Mouse (Mus musculus) heart, embryonic 15.5 days (tissue): ENCODE results near the gene Atp13a2. TPM values are rescaled to one million over a fixed set of nuclear protein-coding genes. Genes with fewer than 3 reads are reported as not detected.

Experiments used
- ATAC-seq: fragments of 200-750 bp; cut with Nextera tagmentation; replicated peaks from 2 replicates; pipeline ENCODE4 v1.8.0; 2017; ENCODE audit warnings: low read depth, moderate TSS enrichment; ENCODE audit not compliant: insufficient number of reproducible peaks, insufficient read depth, low FRiP score
- H3K27ac ChIP-seq: fragments of 300-500 bp; sonication (generic); 2 replicates; pipeline ENCODE4 v1.5.1; 2015; ENCODE audit warnings: mild to moderate bottlenecking, inconsistent platforms
- H3K27me3 ChIP-seq: fragments of 300-500 bp; sonication (generic); 2 replicates; pipeline ENCODE4 v1.6.1; 2015; ENCODE audit warnings: inconsistent platforms
- H3K36me3 ChIP-seq: fragments of 300-500 bp; sonication (generic); 2 replicates; pipeline ENCODE4 v1.6.1; 2015; ENCODE audit warnings: mild to moderate bottlenecking, inconsistent platforms
- H3K4me1 ChIP-seq: fragments of 300-500 bp; sonication (generic); replicated peaks from 2 replicates; pipeline ENCODE4 v1.6.1; 2015; ENCODE audit warnings: inconsistent platforms
- H3K4me2 ChIP-seq: fragments of 300-500 bp; sonication (generic); 2 replicates; pipeline ENCODE4 v1.6.1; 2015; ENCODE audit warnings: inconsistent platforms, mild to moderate bottlenecking, moderate library complexity
- H3K4me3 ChIP-seq: fragments of 300-500 bp; sonication (generic); 2 replicates; pipeline ENCODE4 v1.5.1; 2015; ENCODE audit warnings: mild to moderate bottlenecking, inconsistent platforms
- H3K9ac ChIP-seq: fragments of 300-500 bp; sonication (generic); 2 replicates; pipeline ENCODE4 v1.6.1; 2015; ENCODE audit warnings: mild to moderate bottlenecking, inconsistent platforms
- H3K9me3 ChIP-seq: fragments of 300-500 bp; sonication (generic); replicated peaks from 2 replicates; pipeline ENCODE4 v1.6.1; 2016; ENCODE audit warnings: inconsistent platforms
- WGBS: fragments of 180-500 bp; shearing (Covaris S2); methylation state at CpG from one replicate; pipeline ENCODE4 v1.1.7; 2015; ENCODE audit warnings: mixed read lengths; 5-methylcytosine and 5-hydroxymethylcytosine counted together
- polyA plus RNA-seq: library from polyadenylated mRNA; unstranded; fragments of >200 nt; fragmentation: Nextera tagmentation; extraction: Ambion mirVana; gene quantifications from 2 replicates; pipeline ENCODE4 v1.2.1, GENCODE M21; 2015

Atp13a2 gene
- polyA plus RNA-seq, 1 experiment from 2014 or later: 23.4 TPM

- peaks cover 33% of the 10 kb centered on the region for H3K36me3 ChIP-seq
- H3K9ac ChIP-seq: no peak overlapping the region
- H3K9me3 ChIP-seq: no peaks in the 10 kb centered on the region
- H3K27ac ChIP-seq: no peak overlapping the region
- H3K4me1 ChIP-seq: peaks cover 34% of the 10 kb centered on the region
- no peak overlapping the region for H3K4me3 ChIP-seq
- peak; percentile 12; the same call in 1 of the 2 replicates for ATAC-seq
- H3K27me3 ChIP-seq: no peaks in the 10 kb centered on the region
- WGBS: 66% methylated on average over 8 of the region's 8 CpGs
- no peak overlapping the region for H3K4me2 ChIP-seq
These were observed 21.4 kb downstream of the Atp13a2 start for GRCm38 (mm10) chr4:141008028-141008427.

DNA sequence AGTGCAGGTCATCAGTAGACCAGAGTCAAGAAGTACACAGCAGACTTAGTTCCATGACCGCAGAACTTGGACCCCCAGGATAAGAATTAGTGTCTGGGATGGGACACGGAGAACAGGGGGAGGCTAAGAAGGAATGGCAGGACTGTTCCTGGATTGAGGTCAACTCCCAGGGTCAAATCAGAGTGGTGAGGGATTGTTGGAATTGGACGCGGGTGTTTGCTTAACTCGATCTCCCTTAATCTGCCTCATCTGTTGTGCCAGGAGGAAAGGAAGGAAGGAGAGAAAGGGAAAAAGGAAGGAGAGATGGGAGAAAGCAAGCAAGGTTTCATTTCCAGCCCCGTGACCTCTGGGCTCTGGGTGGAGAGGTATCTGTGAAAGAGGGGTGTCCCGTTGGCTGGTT, 23.4 kb downstream of the Atp13a2 start, which contains the start of gene Mfap2:
Gene Mfap2, plus strand, starts transcription at position 301 of the 400 bp plus-strand sequence.
- peak within 1 kb of the TSS; percentile 71 for H3K9ac ChIP-seq
- no peak for ATAC-seq
- 25% methylated on average over 7 of the region's 7 CpGs for WGBS
- peaks cover 41% of the 10 kb centered on the region for H3K4me1 ChIP-seq
- H3K27ac ChIP-seq: peak within 1 kb of the TSS; percentile 77
- H3K27me3 ChIP-seq: no peaks in the 10 kb centered on the region
- H3K9me3 ChIP-seq: no peaks in the 10 kb centered on the region
- peak within 1 kb of the TSS; percentile 70 for H3K4me3 ChIP-seq
- H3K4me2 ChIP-seq: peak within 1 kb of the TSS; percentile 84
- H3K36me3 ChIP-seq: peaks cover 21% of the 10 kb centered on the region

GRCm38 (mm10) chr4:141010526-141010925, 23.9 kb downstream of the Atp13a2 start:
- Histone ChIP-seq H3K27ac (peak overlapping the region; percentile 77), H3K4me1 (peaks cover 45% of the 10 kb centered on the region), H3K36me3 (peaks cover 24% of the 10 kb centered on the region), H3K4me3 (peak overlapping the region; percentile 70), H3K27me3 (no peaks in the 10 kb centered on the region), H3K4me2 (peak overlapping the region; percentile 84), H3K9ac (peak overlapping the region; percentile 71), H3K9me3 (no peaks in the 10 kb centered on the region)
- peak; percentile 71 for ATAC-seq
- under 1% methylated on average over 26 of the region's 26 CpGs for WGBS

DNA sequence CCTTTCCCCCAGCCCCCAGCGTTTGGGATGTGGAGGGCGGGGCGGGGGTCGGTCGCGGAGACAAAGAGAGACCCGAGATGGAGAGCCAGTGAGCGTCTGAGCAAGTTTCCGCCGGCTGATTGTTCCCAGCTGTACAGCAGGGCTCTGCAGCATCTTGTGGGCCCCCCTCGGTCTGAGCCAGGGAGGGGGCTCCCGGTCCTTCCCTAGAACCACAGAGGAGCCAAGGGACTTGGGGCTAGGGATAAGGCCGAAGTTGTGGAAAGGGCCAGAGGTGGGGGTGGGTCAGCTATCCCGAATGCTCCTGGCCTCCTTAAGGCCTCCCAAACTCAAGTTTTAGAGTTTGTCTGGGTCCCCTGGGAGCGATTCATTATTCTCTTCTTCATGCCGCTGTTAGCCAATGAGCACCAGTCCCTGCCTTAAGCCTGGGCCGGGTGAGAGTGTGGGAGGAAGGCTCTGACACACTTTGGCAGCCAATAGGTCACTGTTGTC, 24.3 kb downstream of the Atp13a2 start:
- Histone ChIP-seq H3K36me3 (peaks cover 29% of the 10 kb centered on the region), H3K27me3 (no peaks in the 10 kb centered on the region), H3K27ac (peak overlapping the region; percentile 77), H3K9ac (peak overlapping the region; percentile 71), H3K4me1 (peaks cover 50% of the 10 kb centered on the region), H3K9me3 (no peaks in the 10 kb centered on the region), H3K4me3 (peak overlapping the region; percentile 70), H3K4me2 (peak overlapping the region; percentile 84)
- 0 out of 2 replicates have a peak, but pooled peaks have one; percentile 11 for ATAC-seq
- 2% methylated on average over 17 of the region's 17 CpGs for WGBS

GRCm38 (mm10) chr4:141011556-141012328, 25.1 kb downstream of the Atp13a2 start:
- Histone ChIP-seq H3K27ac (peak overlapping the region; percentile 77), H3K4me1 (peaks cover 57% of the 10 kb centered on the region), H3K9me3 (no peaks in the 10 kb centered on the region), H3K9ac (peak overlapping the region; percentile 71; the same call in 1 of the 2 replicates), H3K4me3 (peak overlapping the region; percentile 70), H3K36me3 (peaks cover 30% of the 10 kb centered on the region), H3K27me3 (no peaks in the 10 kb centered on the region), H3K4me2 (peak overlapping the region; percentile 84)
- WGBS: 50% methylated on average over 14 of the region's 14 CpGs
- ATAC-seq: peak; percentile 19; the same call in 1 of the 2 replicates

- no peak overlapping the region for H3K9ac ChIP-seq
- peaks cover 25% of the 10 kb centered on the region; the same call in 1 of the 2 replicates for H3K36me3 ChIP-seq
- WGBS: 80% methylated on average over 10 of the region's 10 CpGs
- no peak overlapping the region for H3K4me3 ChIP-seq
- H3K4me2 ChIP-seq: peak overlapping the region; percentile 84; the same call in 1 of the 2 replicates
- H3K27me3 ChIP-seq: no peaks in the 10 kb centered on the region
- H3K27ac ChIP-seq: no peak overlapping the region; the same call in 1 of the 2 replicates
- peaks cover 66% of the 10 kb centered on the region for H3K4me1 ChIP-seq
- H3K9me3 ChIP-seq: no peaks in the 10 kb centered on the region
- no peak for ATAC-seq
These were observed 25.9 kb downstream of the Atp13a2 start for GRCm38 (mm10) chr4:141012558-141012957.

- no peak overlapping the region for H3K9ac ChIP-seq
- H3K36me3 ChIP-seq: peaks cover 22% of the 10 kb centered on the region; the same call in 1 of the 2 replicates
- no peak overlapping the region for H3K4me2 ChIP-seq
- H3K27ac ChIP-seq: no peak overlapping the region
- 65% methylated on average over 8 of the region's 8 CpGs for WGBS
- no peaks in the 10 kb centered on the region for H3K9me3 ChIP-seq
- H3K4me1 ChIP-seq: peaks cover 70% of the 10 kb centered on the region
- no peaks in the 10 kb centered on the region for H3K27me3 ChIP-seq
- no peak for ATAC-seq
- no peak overlapping the region for H3K4me3 ChIP-seq
These were observed 27.4 kb downstream of the Atp13a2 start for GRCm38 (mm10) chr4:141014114-141014513.

GRCm38 (mm10) chr4:141014856-141015255, 28.2 kb downstream of the Atp13a2 start:
- no peaks in the 10 kb centered on the region for H3K27me3 ChIP-seq
- no peak for ATAC-seq
- no peak overlapping the region for H3K4me2 ChIP-seq
- WGBS: 92% methylated on average over 11 of the region's 11 CpGs
- no peaks in the 10 kb centered on the region for H3K9me3 ChIP-seq
- H3K9ac ChIP-seq: no peak overlapping the region
- H3K27ac ChIP-seq: no peak overlapping the region
- peaks cover 22% of the 10 kb centered on the region; the same call in 1 of the 2 replicates for H3K36me3 ChIP-seq
- H3K4me3 ChIP-seq: no peak overlapping the region
- H3K4me1 ChIP-seq: peaks cover 74% of the 10 kb centered on the region

DNA sequence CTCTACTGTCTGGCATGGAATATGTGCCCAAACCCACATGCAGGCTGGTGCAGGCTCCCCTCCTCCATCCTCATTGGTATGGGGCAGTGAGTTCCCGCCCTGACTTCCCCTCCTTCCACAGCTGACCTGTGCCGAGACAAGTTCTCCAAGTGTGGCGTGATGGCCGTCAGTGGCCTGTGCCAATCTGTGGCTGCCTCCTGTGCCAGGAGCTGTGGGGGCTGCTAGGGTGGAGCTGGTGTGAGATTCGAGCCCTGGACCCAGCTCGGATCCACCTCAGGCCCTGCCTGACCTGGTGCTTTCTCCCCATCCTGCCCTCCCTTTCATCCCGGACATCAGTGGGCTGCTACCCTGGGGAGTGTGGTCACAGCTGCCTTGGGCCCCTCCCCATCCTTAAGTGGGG, 28.7 kb downstream of the Atp13a2 start:
- no peak overlapping the region for H3K4me2 ChIP-seq
- no peak for ATAC-seq
- peaks cover 74% of the 10 kb centered on the region for H3K4me1 ChIP-seq
- no peaks in the 10 kb centered on the region for H3K9me3 ChIP-seq
- H3K27ac ChIP-seq: no peak overlapping the region
- H3K36me3 ChIP-seq: peaks cover 22% of the 10 kb centered on the region; the same call in 1 of the 2 replicates
- H3K4me3 ChIP-seq: no peak overlapping the region
- no peak overlapping the region for H3K9ac ChIP-seq
- no peaks in the 10 kb centered on the region for H3K27me3 ChIP-seq
- 59% methylated on average over 7 of the region's 7 CpGs for WGBS

- H3K4me2 ChIP-seq: no peak overlapping the region
- H3K9me3 ChIP-seq: no peaks in the 10 kb centered on the region
- peaks cover 76% of the 10 kb centered on the region for H3K4me1 ChIP-seq
- 44% methylated on average over 9 of the region's 9 CpGs for WGBS
- ATAC-seq: no peak
- no peaks in the 10 kb centered on the region for H3K27me3 ChIP-seq
- peak overlapping the region; percentile 49 for H3K27ac ChIP-seq
- no peak overlapping the region for H3K9ac ChIP-seq
- H3K36me3 ChIP-seq: peaks cover 22% of the 10 kb centered on the region; the same call in 1 of the 2 replicates
- H3K4me3 ChIP-seq: no peak overlapping the region
These were observed 29.6 kb downstream of the Atp13a2 start for GRCm38 (mm10) chr4:141016311-141016710.

DNA sequence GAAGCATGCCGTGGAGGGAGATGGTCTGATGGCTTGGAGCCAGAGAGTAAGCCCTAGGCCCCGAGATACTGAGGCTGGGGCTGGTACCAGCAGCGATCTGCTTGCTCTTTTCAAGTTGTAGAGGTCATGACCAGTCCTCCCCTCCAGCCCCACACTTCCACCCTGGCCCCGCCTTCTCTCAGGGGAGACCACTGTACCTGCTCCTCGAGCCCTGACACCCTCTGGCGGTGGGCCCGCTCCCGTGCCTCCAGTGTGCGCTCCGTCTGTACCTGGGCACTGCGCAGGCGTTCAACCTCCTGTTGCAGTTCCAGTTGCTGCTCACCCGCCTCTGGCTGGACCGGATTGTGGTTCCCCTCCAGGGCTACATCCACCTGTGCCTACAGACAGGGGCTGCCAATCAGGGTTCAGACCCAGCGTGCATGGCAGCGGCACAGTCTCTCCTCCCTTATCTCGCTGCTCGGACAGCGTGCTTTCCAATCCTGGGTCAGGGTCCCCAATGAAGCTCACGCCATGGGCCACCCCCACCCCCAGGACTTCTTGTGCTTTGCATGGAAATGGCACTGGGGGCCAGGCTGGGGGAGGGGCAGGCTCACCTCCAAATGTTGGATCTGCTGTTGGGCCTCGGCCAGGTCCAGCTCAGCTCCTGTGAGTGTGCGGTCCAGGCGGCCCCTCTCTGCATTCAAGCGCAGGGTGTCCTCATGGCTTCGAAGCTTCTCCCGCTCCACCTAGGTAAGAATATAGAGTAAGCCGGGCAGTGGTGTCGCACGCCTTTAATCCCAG, 31.2 kb downstream of the Atp13a2 start:
- H3K4me3 ChIP-seq: no peak overlapping the region
- H3K27me3 ChIP-seq: no peaks in the 10 kb centered on the region
- H3K27ac ChIP-seq: no peak overlapping the region; the same call in 1 of the 2 replicates
- H3K4me2 ChIP-seq: no peak overlapping the region
- no peak for ATAC-seq
- H3K9me3 ChIP-seq: no peaks in the 10 kb centered on the region
- no peak overlapping the region for H3K9ac ChIP-seq
- WGBS: 75% methylated on average over 29 of the region's 29 CpGs
- H3K4me1 ChIP-seq: peaks cover 72% of the 10 kb centered on the region
- peaks cover 21% of the 10 kb centered on the region; the same call in 1 of the 2 replicates for H3K36me3 ChIP-seq
